Mouse (Mus musculus) neural tube, postnatal 0 days (tissue): ENCODE measurements around the gene Rpl4. TPM values are rescaled to one million over a fixed set of nuclear protein-coding genes. Genes with fewer than 3 reads are reported as not detected.

Experiments used
- microRNA-seq: library from miRNA; unstranded; fragments of <30 nt; microRNA quantifications from one replicate; pipeline ENCODE4, GENCODE M21; 2016
- polyA plus RNA-seq: library from polyadenylated mRNA; unstranded; fragments of >200 nt; fragmentation: Nextera tagmentation; extraction: Ambion mirVana; gene quantifications from 2 replicates; pipeline ENCODE4 v1.2.1, GENCODE M21; 2015

Rpl4 gene
- 575 TPM in 2 replicates for polyA plus RNA-seq

DNA sequence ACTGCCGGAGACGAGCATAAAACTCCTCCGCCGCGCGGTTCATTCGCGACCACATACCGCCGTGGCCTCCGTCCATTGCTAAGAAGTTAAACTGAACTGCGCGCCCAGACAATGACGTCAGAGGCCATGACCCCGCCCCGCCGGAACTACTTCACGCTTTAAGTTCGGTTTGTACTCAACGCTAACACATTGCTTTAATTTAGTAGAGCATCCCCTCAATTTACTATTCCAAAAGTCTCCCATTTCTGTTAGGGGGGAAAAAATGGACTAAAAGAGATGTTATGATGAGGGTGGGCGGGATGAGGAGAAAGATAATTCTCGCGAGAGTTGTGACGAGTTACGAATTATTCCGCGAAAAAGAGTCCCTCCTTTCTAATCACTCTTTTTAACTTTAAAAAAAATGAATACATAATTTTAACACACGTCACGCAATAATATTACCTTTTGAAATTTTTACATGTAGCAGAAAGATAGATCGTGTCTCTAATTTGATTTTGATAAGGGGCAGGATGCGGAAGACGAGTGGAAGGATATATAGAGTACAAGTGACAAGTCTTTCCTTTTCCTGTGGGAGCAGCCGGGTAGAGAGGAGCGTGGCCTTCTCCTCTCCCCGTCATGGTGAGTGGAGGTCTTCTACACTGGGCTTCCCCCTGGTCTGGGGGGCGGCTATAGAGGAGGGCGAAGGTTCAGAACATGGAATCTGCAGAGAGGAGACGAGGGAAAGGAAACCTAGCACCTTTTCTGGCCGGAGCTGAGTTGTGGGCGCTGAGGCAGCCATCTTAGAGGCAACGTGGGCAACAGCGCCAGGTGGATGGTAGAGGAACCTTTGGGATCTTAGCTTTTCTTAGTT, at the start of gene Rpl4, which contains the start of gene Zwilch:
TSS of gene Rpl4 (plus strand) at position 560 of the 850 bp plus-strand sequence.
TSS of gene Zwilch (minus strand) at position 289 of the 850 bp plus-strand sequence.

DNA sequence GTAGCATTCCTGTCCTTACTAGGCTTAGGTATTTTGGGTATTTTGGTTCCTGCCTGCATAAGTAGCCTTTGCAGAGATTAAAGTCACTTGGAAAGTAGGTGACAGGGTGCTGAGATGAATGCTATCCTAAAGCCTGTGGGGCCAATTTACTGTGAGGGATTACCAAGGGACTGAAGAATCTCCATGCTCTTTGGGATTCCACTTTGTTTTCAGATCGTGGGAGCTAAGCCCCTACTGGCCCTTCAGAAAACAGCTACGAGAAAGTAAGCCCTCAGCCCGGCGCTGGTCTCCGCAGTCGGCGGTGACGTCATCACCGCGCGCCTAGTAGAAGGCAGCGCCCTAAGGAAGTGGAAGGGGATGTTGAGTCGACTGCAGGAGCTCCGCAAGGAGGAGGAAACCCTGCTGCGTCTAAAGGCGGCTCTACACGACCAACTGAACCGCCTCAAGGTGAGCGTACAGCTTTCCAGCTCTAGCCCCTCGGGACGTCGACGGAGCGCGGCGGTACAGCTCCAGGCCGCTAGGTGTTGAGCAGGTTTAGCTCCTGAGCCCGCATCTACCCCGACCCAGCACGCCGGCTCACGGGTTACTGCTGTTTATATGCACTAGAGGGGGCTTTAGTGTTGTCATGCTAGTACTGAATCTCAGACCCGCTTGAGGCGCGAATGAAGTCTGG, 5.9 kb downstream of the Rpl4 start, which contains the start of gene Snapc5:
TSS of gene Snapc5 (plus strand) at position 301 of the 673 bp plus-strand sequence.

Small RNA genes lying within 50 kb of the gene (microRNA-seq; reads per million reads assigned to microRNA genes)
- not detected for gene Gm24106

Other genes starting within 250 kb of the Rpl4 start
- 1.9 and 2.6 TPM in 2 replicates for gene Smad6, start 151.3 kb upstream of the Rpl4 start, polyA plus RNA-seq
- 0.23 TPM in 1 of 2 replicates, not detected in the other for gene Lctl, start 56.2 kb upstream of the Rpl4 start, polyA plus RNA-seq
- 3.4 and 4.4 TPM in 2 replicates for gene Zwilch, start 271 bp upstream of the Rpl4 start, polyA plus RNA-seq
- gene Snapc5, start 5.9 kb downstream of the Rpl4 start, polyA plus RNA-seq: 35.5 and 35.9 TPM in 2 replicates
- 1.9 and 2.5 TPM in 2 replicates for gene Uchl4, start 61.8 kb downstream of the Rpl4 start, polyA plus RNA-seq
- gene Map2k1, start 80.3 kb downstream of the Rpl4 start, polyA plus RNA-seq: 89.4 TPM in 2 replicates
- 64.1 and 64.7 TPM in 2 replicates for gene Tipin, start 108.2 kb downstream of the Rpl4 start, polyA plus RNA-seq
- 15.4 and 16.3 TPM in 2 replicates for gene Dis3l, start 167.9 kb downstream of the Rpl4 start, polyA plus RNA-seq
- 16.1 and 18.1 TPM in 2 replicates for gene Megf11, start 212.3 kb downstream of the Rpl4 start, polyA plus RNA-seq